Mouse (Mus musculus) brain, embryonic 14.5 days (tissue): ENCODE measurements at regions not wholly inside any gene's neighbourhood (a gene's known extent, or its start where the extent isn't known, plus 50 kb on each side); places are given as distances from the start of the nearest gene placed in this dataset.

ENCODE experiments used
- CTCF ChIP-seq: fragments of 200-500 bp; IDR thresholded peaks from 2 replicates; pipeline ENCODE4 v1.5.1; 2012; ENCODE audit warnings: inconsistent platforms, mild to moderate bottlenecking, moderate library complexity, borderline replicate concordance; ENCODE audit not compliant: insufficient read depth, insufficient read length; ENCODE audit errors: extremely low read depth
- POLR2A ChIP-seq: fragments of 200-500 bp; IDR thresholded peaks from 2 replicates; pipeline ENCODE4 v1.6.1; 2012; ENCODE audit warnings: mild to moderate bottlenecking, inconsistent platforms, borderline replicate concordance; ENCODE audit not compliant: poor library complexity, insufficient read depth, insufficient read length, severe bottlenecking; ENCODE audit errors: extremely low read depth

DNA sequence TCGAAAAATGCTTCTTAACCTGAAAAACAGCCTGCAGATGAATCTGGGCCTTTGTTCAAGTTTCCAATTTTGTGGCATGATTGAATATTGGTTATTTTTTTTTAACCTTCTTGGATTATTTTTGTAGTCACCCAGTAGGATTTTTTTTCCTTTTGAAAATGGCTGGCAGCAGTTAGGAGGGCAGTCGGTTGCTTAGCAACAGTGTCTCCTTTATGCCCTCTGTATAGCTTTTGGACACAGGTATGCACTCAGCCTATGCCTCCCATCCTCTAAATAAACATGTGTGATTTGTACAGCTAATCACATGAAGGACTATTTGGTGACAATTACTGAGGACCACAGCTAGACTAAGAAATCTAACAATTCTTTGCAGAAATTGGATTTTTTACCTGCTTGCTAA is 367.5 kb upstream of the Impg1 start:
- TF ChIP-seq CTCF (no peak), POLR2A (no peak)
